Mouse (Mus musculus) brain, embryonic 14.5 days (tissue): ENCODE results near the gene Mrps10.

Source experiments
- CTCF ChIP-seq: fragments of 200-500 bp; IDR thresholded peaks from 2 replicates; pipeline ENCODE4 v1.5.1; 2012; ENCODE audit warnings: inconsistent platforms, mild to moderate bottlenecking, moderate library complexity, borderline replicate concordance; ENCODE audit not compliant: insufficient read depth, insufficient read length; ENCODE audit errors: extremely low read depth
- POLR2A ChIP-seq: fragments of 200-500 bp; IDR thresholded peaks from 2 replicates; pipeline ENCODE4 v1.6.1; 2012; ENCODE audit warnings: mild to moderate bottlenecking, inconsistent platforms, borderline replicate concordance; ENCODE audit not compliant: poor library complexity, insufficient read depth, insufficient read length, severe bottlenecking; ENCODE audit errors: extremely low read depth

GRCm38 (mm10) chr17:47328552-47329343 is 39.9 kb upstream of the Mrps10 start:
- no peak for TF ChIP-seq CTCF
- TF ChIP-seq POLR2A = no peak
